Mouse (Mus musculus) heart, adult 11 months (tissue): ENCODE results near the gene Glod4.

Experiments used
- DNase-seq: peaks from one replicate; pipeline ENCODE4 v3.0.0; 2022

The Glod4 gene

GRCm38 (mm10) chr11:76074296-76075093 is 169.0 kb downstream of the Glod4 start:
- DNase-seq, result no peak
